Mouse (Mus musculus): ENCODE data around the gene Gm44503.

DNA sequence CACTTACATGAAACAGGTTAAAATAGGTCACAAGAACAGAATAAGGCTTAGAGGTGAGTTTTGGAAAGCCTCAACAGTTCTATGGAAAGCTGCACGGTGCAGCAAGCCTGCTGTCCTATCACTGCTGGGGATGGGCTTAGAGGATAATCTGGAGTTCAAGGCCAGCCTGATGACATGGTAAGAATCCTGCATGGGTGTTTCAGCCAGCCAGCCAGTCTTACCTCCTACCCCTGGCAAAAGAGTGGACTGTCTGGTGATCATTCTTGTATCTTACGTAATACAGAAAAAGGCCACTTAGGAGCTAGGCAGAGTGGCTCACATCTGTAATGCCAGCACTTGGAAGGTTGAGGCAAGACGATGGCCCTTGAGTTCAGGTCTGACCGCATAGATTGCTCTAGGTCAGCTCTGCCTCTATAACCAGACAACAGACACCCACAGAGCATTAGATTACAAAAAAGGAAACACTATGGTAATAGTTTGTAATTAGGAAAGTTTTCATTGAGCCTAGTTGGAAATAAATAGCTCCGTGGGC is 62.0 kb downstream of the Gm44503 start:
- TF ChIP-seq CTCF (IDR thresholded peaks at IDR 0.05; ENCODE audit: extremely low read depth, insufficient read depth, insufficient read length, insufficient replicate concordance), result no peak
- no peak for TF ChIP-seq POLR2A (IDR thresholded peaks at IDR 0.05; ENCODE audit: low read depth, low read length)

Data from spleen, adult 2 months (tissue).